Mouse (Mus musculus): ENCODE results near the gene Sox2.

Gene Sox2

GRCm38 (mm10) chr3:34643536-34644115 lies 6.6 kb upstream of the Sox2 start:
- peak; percentile 47 for DNase-seq (ENCODE audit: low spot score)

GRCm38 (mm10) chr3:34646169-34646568 lies 4.0 kb upstream of the Sox2 start:
- peak; percentile 50 for DNase-seq (ENCODE audit: low spot score)

GRCm38 (mm10) chr3:34647688-34648087 lies 2.5 kb upstream of the Sox2 start:
- peak; percentile 95 for DNase-seq (ENCODE audit: low spot score)

- DNase-seq (ENCODE audit: low spot score): peak; percentile 70
These were observed 1.9 kb upstream of the Sox2 start for GRCm38 (mm10) chr3:34648105-34648832.

GRCm38 (mm10) chr3:34648833-34649719 lies 1.1 kb upstream of the Sox2 start:
- peak; percentile 61 for DNase-seq (ENCODE audit: low spot score)

- DNase-seq (ENCODE audit: low spot score): peak; percentile 71
These were observed 586 bp downstream of the Sox2 start for GRCm38 (mm10) chr3:34650621-34651361.

GRCm38 (mm10) chr3:34651486-34652170 lies 1.4 kb downstream of the Sox2 start:
- no peak for DNase-seq (ENCODE audit: low spot score)

- no peak for DNase-seq (ENCODE audit: low spot score)
These were observed 2.4 kb downstream of the Sox2 start for GRCm38 (mm10) chr3:34652616-34653015.

- no peak for DNase-seq (ENCODE audit: low spot score)
These were observed 3.2 kb downstream of the Sox2 start for GRCm38 (mm10) chr3:34653235-34653976.

GRCm38 (mm10) chr3:34653977-34654500 lies 3.8 kb downstream of the Sox2 start:
- DNase-seq (ENCODE audit: low spot score): peak; percentile 70

GRCm38 (mm10) chr3:34654781-34655180 lies 4.6 kb downstream of the Sox2 start:
- no peak for DNase-seq (ENCODE audit: low spot score)

- no peak for DNase-seq (ENCODE audit: low spot score)
These were observed 5.3 kb downstream of the Sox2 start for GRCm38 (mm10) chr3:34655311-34656075.

- no peak for DNase-seq (ENCODE audit: low spot score)
These were observed 5.9 kb downstream of the Sox2 start for GRCm38 (mm10) chr3:34656153-34656552.

- peak; percentile 32 for DNase-seq (ENCODE audit: low spot score)
These were observed 6.9 kb downstream of the Sox2 start for GRCm38 (mm10) chr3:34656813-34657700.

- DNase-seq (ENCODE audit: low spot score): no peak
These were observed 7.5 kb downstream of the Sox2 start for GRCm38 (mm10) chr3:34657701-34658090.

GRCm38 (mm10) chr3:34658241-34658965 lies 8.2 kb downstream of the Sox2 start:
- DNase-seq (ENCODE audit: low spot score): no peak

- DNase-seq (ENCODE audit: low spot score): no peak
These were observed 8.8 kb downstream of the Sox2 start for GRCm38 (mm10) chr3:34658966-34659535.

GRCm38 (mm10) chr3:34659861-34660260 lies 9.7 kb downstream of the Sox2 start:
- peak; percentile 70 for DNase-seq (ENCODE audit: low spot score)

Data from embryo, embryonic 10 days (tissue).